Mouse (Mus musculus) heart, adult 8-10 months (tissue): ENCODE data around the gene Nfatc3. TPM values are rescaled to one million over a fixed set of nuclear protein-coding genes. Genes with fewer than 3 reads are reported as not detected.

Source experiments
- total RNA-seq, 4 experiments: library from RNA; stranded (reverse); gene quantifications; 2 replicates each; pipeline ENCODE4 v1.2.4; 2022

Gene Nfatc3
- total RNA-seq, 4 experiments from 2014 or later = 14.1 to 19.5 (median 18.0) TPM

Other genes with a start within 250 kb of the Nfatc3 start
- gene Ranbp10, start 231.5 kb upstream of the Nfatc3 start, total RNA-seq = 10 to 100 TPM; 17.4 to 20.0 (median 18.7) TPM
- gene Tsnaxip1, start 231.1 kb upstream of the Nfatc3 start, total RNA-seq = not detected
- gene Cenpt, start 205.6 kb upstream of the Nfatc3 start, total RNA-seq = 1 to 10 TPM; 2.0 to 2.6 (median 2.5) TPM
- 10 to 100 TPM; 26.4 to 30.7 (median 28.0) TPM for gene Thap11, start 203.7 kb upstream of the Nfatc3 start, total RNA-seq
- gene Nutf2, start 198.3 kb upstream of the Nfatc3 start, total RNA-seq = 10 to 100 TPM; 16.4 to 44.3 (median 30.6) TPM
- 10 to 100 TPM; 23.6 to 25.6 (median 24.2) TPM for gene Edc4, start 178.0 kb upstream of the Nfatc3 start, total RNA-seq
- gene Nrn1l, start 165.3 kb upstream of the Nfatc3 start, total RNA-seq = 1 to 10 TPM in 1 of 4 experiments, under 1 TPM in 3; 0.49 to 1.1 (median 0.85) TPM
- gene Pskh1, start 158.4 kb upstream of the Nfatc3 start, total RNA-seq = 10 to 100 TPM; 15.6 to 19.2 (median 18.1) TPM
- under 1 TPM in 1 of 4 experiments, not detected in 3; 0.44 TPM for gene Ctrl, start 125.0 kb upstream of the Nfatc3 start, total RNA-seq
- gene Psmb10, start 120.4 kb upstream of the Nfatc3 start, total RNA-seq = 10 to 100 TPM; 54.6 to 72.9 (median 62.2) TPM
- 1 to 10 TPM in 1 of 4 experiments, under 1 TPM in 3; 0.34 to 1.7 (median 0.57) TPM for gene Lcat, start 115.5 kb upstream of the Nfatc3 start, total RNA-seq
- 10 to 100 TPM; 39.9 to 50.4 (median 43.5) TPM for gene Slc12a4, start 92.7 kb upstream of the Nfatc3 start, total RNA-seq
- not detected for gene Dpep3, start 79.4 kb upstream of the Nfatc3 start, total RNA-seq
- gene Dus2, start 67.5 kb upstream of the Nfatc3 start, total RNA-seq = 10 to 100 TPM in 1 of 4 experiments, 1 to 10 TPM in 3; 8.5 to 10.9 (median 8.7) TPM
- not detected for gene Dpep2nb, start 52.9 kb upstream of the Nfatc3 start, total RNA-seq
- 10 to 100 TPM; 11.0 to 12.4 (median 11.2) TPM for gene Ddx28, start 47.0 kb upstream of the Nfatc3 start, total RNA-seq
- under 1 TPM; 0.23 to 0.81 (median 0.42) TPM for gene Esrp2, start 78.1 kb downstream of the Nfatc3 start, total RNA-seq
- gene Pla2g15, start 91.6 kb downstream of the Nfatc3 start, total RNA-seq = 10 to 100 TPM in 1 of 4 experiments, 1 to 10 TPM in 3; 7.7 to 10.0 (median 9.4) TPM
- 10 to 100 TPM in 1 of 4 experiments, 1 to 10 TPM in 3; 6.9 to 10.8 (median 9.6) TPM for gene Slc7a6, start 110.0 kb downstream of the Nfatc3 start, total RNA-seq
- gene Slc7a6os, start 152.1 kb downstream of the Nfatc3 start, total RNA-seq = 10 to 100 TPM in 2 of 4 experiments, 1 to 10 TPM in 2; 8.2 to 11.5 (median 10.0) TPM
- 10 to 100 TPM; 26.7 to 27.7 (median 26.9) TPM for gene Prmt7, start 152.1 kb downstream of the Nfatc3 start, total RNA-seq